Mouse (Mus musculus): ENCODE measurements around the gene Hlx. TPM values are rescaled to one million over a fixed set of nuclear protein-coding genes. Genes with fewer than 3 reads are reported as not detected.

Gene Hlx
- total RNA-seq, 2 experiments from 2014 or later, result 0.75 to 0.81 TPM

DNA sequence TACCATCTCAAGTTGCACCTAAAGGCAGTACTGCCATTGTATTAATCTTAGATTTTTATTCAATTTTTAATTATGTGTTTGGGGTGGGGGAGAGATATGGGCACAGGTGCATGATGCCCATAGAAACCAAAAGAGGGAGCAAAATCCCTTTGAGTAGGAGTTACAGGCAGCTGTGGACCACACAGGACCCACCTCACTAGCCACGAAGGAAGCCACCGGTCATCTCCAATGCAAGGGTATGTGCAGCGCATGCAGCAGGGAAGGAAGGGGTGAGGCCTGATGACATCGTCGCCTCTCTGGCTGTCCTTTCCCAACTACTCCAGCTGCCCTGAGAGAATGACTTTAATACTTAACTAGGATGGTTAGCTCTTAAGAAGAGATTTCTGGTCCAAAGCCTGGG is 18.7 kb downstream of the Hlx start:
- no peak for DNase-seq

- DNase-seq, result no peak
Observed at GRCm38 (mm10) chr1:184707532-184708248, 24.7 kb downstream of the Hlx start.

GRCm38 (mm10) chr1:184704901-184705300 is 27.5 kb downstream of the Hlx start:
- DNase-seq, result no peak

GRCm38 (mm10) chr1:184699295-184699694 is 33.1 kb downstream of the Hlx start:
- DNase-seq, result no peak

- DNase-seq, result no peak
Observed at GRCm38 (mm10) chr1:184695451-184695850, 37.0 kb downstream of the Hlx start.

DNA sequence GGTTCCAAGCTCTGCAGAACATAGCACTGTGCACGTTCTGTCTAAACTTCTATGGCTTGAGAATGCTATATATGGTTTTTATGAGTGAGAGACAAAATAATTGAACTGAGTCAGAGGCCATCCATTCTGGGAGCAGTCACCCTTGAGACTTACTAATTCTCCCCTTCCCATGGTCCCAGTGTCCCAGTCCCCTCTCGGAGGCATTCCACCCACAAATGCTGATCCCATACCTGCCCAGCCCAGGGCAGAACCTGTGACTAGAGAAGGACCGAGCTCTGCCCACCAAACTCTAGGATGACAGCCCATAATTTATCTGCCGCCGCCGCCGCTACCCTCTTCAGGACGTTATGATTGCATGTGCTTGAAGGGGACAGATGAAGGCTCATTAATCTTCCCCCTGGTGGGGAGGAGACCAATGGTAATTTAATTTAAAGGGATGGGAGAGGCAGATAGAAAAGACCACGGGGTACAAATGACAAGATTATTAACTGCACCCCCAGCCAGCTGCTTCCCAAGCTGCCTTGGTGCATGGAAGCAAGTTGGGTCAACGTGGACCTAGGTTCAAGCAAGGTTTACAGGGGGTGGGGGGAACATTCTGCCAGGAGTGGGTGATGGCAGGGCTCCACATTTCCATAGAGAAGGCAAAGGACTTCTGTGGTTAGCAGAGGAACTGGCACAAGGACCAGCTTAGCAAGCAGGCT is 40.1 kb downstream of the Hlx start:
- DNase-seq, result no peak

GRCm38 (mm10) chr1:184691240-184691639 is 41.2 kb downstream of the Hlx start:
- DNase-seq, result no peak

GRCm38 (mm10) chr1:184688026-184688425 is 44.4 kb downstream of the Hlx start:
- no peak for DNase-seq

- DNase-seq, result no peak
Observed at GRCm38 (mm10) chr1:184687512-184687911, 44.9 kb downstream of the Hlx start.

DNA sequence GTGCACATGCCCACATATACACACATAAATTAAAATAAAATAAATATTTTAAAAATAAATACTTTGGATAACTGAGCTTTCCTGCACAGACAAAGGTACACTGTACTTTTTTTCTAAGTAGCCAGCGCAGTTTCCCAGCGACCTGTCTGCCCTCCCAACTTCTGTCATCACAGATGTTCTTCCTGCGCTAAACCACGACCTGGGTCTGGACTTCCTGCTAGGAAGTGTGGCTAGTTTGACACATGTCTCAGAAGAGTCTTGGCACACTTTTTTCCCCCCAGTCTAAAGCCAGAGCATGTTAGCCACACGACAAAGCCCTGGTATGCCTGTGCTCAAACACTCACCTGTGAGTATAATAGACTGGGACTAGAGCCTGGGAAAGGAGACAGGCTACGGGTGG is 48.9 kb downstream of the Hlx start:
- DNase-seq, result no peak

GRCm38 (mm10) chr1:184679416-184679965 is 52.9 kb downstream of the Hlx start:
- no peak for DNase-seq

DNA sequence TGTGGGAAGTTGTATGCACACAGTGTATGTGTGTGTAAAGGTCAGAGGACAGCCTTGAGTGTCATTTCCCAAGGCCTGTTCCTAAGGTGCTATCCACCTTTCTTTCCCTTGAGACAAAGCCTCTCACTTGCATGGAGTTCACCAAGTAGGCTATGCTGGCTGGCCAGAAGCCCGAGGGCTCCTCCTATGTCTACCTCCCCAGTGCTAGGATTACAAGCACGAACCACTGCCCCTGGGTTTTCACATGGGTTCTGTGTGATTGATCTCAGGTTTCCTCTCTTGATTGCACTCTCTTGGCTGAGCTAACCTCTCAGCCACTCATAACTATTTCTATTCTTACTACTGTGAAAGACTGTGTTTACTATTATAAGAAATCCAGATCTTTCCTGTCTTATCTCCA is 54.8 kb downstream of the Hlx start:
- DNase-seq, result no peak

Other genes starting within 250 kb of the Hlx start
- gene Marc1, start 78.7 kb upstream of the Hlx start, total RNA-seq (2021), result under 1 TPM in 1 of 2 experiments, not detected in 1; 0.25 TPM
- 100 to 1,000 TPM; 103 to 110 TPM for gene Marc2, start 113.8 kb upstream of the Hlx start, total RNA-seq (2021)
- gene C130074G19Rik, start 150.6 kb upstream of the Hlx start, total RNA-seq (2021), result 1 to 10 TPM; 7.0 to 8.1 TPM

Data from layer of hippocampus, postnatal 36 days (tissue).